Mouse (Mus musculus) forebrain, postnatal 0 days (tissue): Measurements from ENCODE around the gene Slc38a1. TPM values are rescaled to one million over a fixed set of nuclear protein-coding genes. Genes with fewer than 3 reads are reported as not detected.

Source experiments
- ATAC-seq: fragments of 200-750 bp; cut with Nextera tagmentation; 2 replicates; pipeline ENCODE4 v1.8.0; 2017; ENCODE audit warnings: mild to moderate bottlenecking, moderate library complexity
- DNase-seq: peaks from one replicate; pipeline ENCODE4 v3.0.0-alpha.2; 2015
- H3K27ac ChIP-seq: fragments of 300-500 bp; sonication (generic); 2 replicates; pipeline ENCODE4 v1.5.1; 2014; ENCODE audit warnings: low read depth, mild to moderate bottlenecking, antibody characterized with exemption, low read length, moderate library complexity, mixed read lengths
- H3K27me3 ChIP-seq: fragments of 300-500 bp; sonication (generic); 2 replicates; pipeline ENCODE4 v1.6.1; 2014; ENCODE audit warnings: mild to moderate bottlenecking, low read length, mixed read lengths; ENCODE audit not compliant: insufficient read depth
- H3K36me3 ChIP-seq: fragments of 300-500 bp; sonication (generic); 2 replicates; pipeline ENCODE4 v1.6.1; 2014; ENCODE audit warnings: mild to moderate bottlenecking, moderate library complexity; ENCODE audit not compliant: insufficient read depth
- H3K4me1 ChIP-seq: fragments of 300-500 bp; sonication (generic); 2 replicates; pipeline ENCODE4 v1.6.1; 2014; ENCODE audit warnings: antibody characterized with exemption; ENCODE audit not compliant: insufficient read depth
- H3K4me2 ChIP-seq: fragments of 300-500 bp; sonication (generic); 2 replicates; pipeline ENCODE4 v1.6.1; 2014; ENCODE audit warnings: low read depth, mild to moderate bottlenecking, moderate library complexity
- H3K4me3 ChIP-seq: fragments of 300-500 bp; sonication (generic); 2 replicates; pipeline ENCODE4 v1.5.1; 2014; ENCODE audit warnings: low read depth, low read length, mixed read lengths
- H3K9ac ChIP-seq: fragments of 300-500 bp; sonication (generic); 2 replicates; pipeline ENCODE4 v1.6.1; 2014; ENCODE audit warnings: mild to moderate bottlenecking
- H3K9me3 ChIP-seq: fragments of 300-500 bp; sonication (generic); 2 replicates; pipeline ENCODE4 v1.6.1; 2016; ENCODE audit warnings: low read length
- CTCF ChIP-seq: sonication (generic); IDR thresholded peaks from 2 replicates; pipeline ENCODE4 v1.5.1; 2016; ENCODE audit warnings: antibody characterized with exemption, control low read depth, low read depth
- WGBS: fragments of 180-500 bp; shearing (Covaris S2); extraction: QIAGEN DNeasy Blood & Tissue Kit; methylation state at CpG from one replicate; pipeline ENCODE4 v1.1.7; 2014; 5-methylcytosine and 5-hydroxymethylcytosine counted together
- polyA plus RNA-seq: library from polyadenylated mRNA; unstranded; fragments of >200 nt; fragmentation: Nextera tagmentation; extraction: Ambion mirVana; gene quantifications from 2 replicates; pipeline ENCODE4 v1.2.1, GENCODE M21; 2015
- total RNA-seq: library from RNA; depleted of rRNA; stranded (reverse); fragments of >200 nt; gene quantifications from 2 replicates; pipeline ENCODE4 v1.2.3, GENCODE M21; 2014

The Slc38a1 gene
- total and polyA plus RNA-seq, 2 experiments from 2014 or later = 73.3 to 90.2 TPM

DNA sequence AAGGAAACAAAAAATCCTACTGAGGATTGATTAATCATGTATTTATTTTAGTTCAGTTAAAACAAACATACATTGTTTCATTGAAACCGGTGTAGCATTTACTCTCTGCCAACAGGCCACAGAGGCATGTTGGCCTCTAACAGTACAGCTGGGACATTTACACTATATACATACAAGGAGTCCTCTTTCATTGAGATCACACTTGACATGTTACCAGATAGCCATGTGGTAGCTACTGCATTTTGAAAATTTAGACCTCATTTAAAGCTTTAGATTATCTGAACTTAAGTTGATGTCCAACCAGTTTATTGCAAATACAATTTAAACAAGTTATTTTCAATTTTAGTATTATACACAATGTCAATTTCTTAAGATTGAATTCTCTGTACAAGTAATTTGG, 44.7 kb upstream of the Slc38a1 start:
- no peak for TF ChIP-seq CTCF
- Histone ChIP-seq H3K27ac (no peak overlapping the region), H3K9me3 (no peaks in the 10 kb centered on the region), H3K36me3 (peaks cover 44% of the 10 kb centered on the region), H3K27me3 (no peaks in the 10 kb centered on the region), H3K9ac (no peak overlapping the region), H3K4me2 (no peak overlapping the region), H3K4me1 (no peaks in the 10 kb centered on the region), H3K4me3 (no peak overlapping the region)
- ATAC-seq (no peak), DNase-seq (no peak)
- WGBS = 58% methylated on average over 1 of the region's 1 CpGs

DNA sequence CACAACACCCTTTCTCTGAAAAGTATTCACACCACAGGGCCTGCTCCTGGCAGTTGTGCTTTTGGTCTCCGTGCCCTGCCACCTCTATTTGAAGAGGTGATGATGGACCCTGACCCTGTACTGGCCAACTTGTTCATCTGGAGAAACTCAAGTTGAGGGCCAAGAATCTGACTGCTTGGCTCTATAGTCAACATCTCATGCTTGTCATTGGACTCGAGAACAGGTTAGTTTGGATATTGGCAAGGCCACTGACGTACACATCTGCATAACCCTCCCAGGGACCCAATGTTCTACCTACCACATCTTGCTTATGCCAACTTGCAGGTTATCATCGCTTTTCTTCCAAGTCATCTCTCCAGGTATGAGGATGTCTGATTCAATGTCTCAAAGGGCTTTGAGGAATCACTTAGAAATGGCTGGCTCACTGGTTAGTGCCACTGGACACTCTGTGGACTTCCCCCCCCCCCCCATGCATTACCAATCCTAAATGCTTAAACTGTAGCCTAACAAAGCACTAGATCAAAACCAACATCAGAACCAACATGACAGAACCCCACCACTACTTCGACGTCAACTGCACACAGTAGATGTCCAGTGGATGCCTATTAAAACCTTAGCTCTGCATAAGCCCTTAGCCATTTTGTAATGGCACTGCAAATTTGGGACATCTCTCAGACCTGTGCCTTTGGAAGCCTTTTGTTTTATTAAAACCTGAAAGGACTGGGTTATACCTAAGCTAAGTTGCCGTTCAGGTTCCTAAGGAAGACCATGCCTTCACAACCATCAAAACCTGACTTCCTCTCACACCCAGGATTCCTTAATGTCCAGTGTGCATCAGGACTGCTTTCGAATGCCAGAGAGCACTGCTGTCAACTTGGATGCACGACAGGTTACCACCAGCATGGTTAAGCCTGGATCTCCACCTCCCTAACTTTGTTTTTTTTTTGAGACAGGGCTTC, 43.8 kb upstream of the Slc38a1 start:
- TF ChIP-seq CTCF = no peak
- ATAC-seq (no peak), DNase-seq (no peak)
- H3K9ac ChIP-seq = no peak overlapping the region
- no peaks in the 10 kb centered on the region for H3K9me3 ChIP-seq
- WGBS = 86% methylated on average over 9 of the region's 9 CpGs
- H3K4me1 ChIP-seq = no peaks in the 10 kb centered on the region
- H3K4me2 ChIP-seq = no peak overlapping the region
- H3K36me3 ChIP-seq = peaks cover 36% of the 10 kb centered on the region
- H3K27me3 ChIP-seq = no peaks in the 10 kb centered on the region
- no peak overlapping the region for H3K4me3 ChIP-seq
- no peak overlapping the region for H3K27ac ChIP-seq

DNA sequence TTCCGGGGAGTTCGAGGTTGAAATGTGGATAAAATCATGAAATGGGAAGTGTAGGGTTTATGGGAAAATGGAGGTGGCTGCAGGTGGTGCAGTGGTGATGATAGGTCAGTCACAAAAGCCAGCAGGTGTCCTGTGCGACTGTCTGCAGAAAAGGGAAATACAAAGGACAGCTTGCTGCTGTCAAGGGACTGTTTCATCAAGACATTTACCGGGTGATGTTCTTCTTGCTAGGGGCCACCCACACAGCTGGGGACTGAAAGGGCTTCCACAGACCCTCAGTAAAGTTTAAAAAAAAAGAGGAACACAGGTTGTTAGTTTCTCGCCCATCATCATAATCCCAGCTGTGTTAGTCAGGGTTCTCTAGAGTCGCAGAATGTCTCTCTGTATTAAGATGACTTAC, 42.6 kb upstream of the Slc38a1 start:
- no peaks in the 10 kb centered on the region for H3K27me3 ChIP-seq
- TF ChIP-seq CTCF = no peak
- ATAC-seq = no peak
- H3K27ac ChIP-seq = no peak overlapping the region
- no peaks in the 10 kb centered on the region for H3K4me1 ChIP-seq
- WGBS = 72% methylated on average over 6 of the region's 6 CpGs
- no peak overlapping the region for H3K4me2 ChIP-seq
- H3K9me3 ChIP-seq = no peaks in the 10 kb centered on the region
- no peak overlapping the region for H3K4me3 ChIP-seq
- H3K9ac ChIP-seq = no peak overlapping the region
- DNase-seq = no peak
- H3K36me3 ChIP-seq = peaks cover 23% of the 10 kb centered on the region

DNA sequence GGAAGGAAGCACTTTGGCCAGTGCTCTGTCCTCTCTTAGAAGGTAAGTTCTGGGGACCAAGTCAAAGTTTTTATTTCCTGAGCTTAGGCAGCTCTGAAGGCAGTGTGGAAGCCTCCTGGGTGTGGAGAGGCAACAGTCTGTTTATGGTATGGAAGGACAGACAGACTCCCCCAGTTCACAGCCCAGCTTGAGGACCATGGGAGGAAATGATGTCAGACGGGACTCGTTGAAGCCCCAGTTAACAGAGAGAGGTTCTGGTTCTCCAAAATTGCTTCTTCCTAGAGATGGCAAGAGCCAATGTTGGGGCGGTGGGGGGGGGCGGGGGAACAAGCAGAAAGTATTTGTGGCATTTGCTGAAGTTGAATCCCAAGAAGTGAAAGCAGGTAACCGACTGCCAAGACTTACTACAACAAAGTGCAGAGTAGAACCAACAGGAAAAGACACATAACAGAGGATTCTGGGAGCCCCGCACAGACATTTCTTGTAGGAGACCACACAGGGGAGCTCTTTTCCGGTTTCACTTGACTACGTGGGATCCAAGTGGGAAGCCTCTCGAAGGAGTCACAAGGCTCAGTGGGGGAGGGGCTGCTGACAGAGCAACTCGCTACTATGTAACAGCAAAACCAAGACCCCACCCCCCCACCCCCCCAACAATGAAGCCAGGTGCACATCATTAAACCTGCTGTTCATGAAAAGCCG, 41.6 kb upstream of the Slc38a1 start:
- DNase-seq (peak; percentile 64), ATAC-seq (peak; percentile 75)
- Histone ChIP-seq H3K4me3 (no peak overlapping the region), H3K27ac (no peak overlapping the region), H3K9me3 (no peaks in the 10 kb centered on the region), H3K4me1 (no peaks in the 10 kb centered on the region), H3K36me3 (peaks cover 17% of the 10 kb centered on the region), H3K4me2 (no peak overlapping the region), H3K9ac (no peak overlapping the region), H3K27me3 (no peaks in the 10 kb centered on the region)
- TF ChIP-seq CTCF = no peak; the same call in 1 of the 2 replicates
- WGBS = 46% methylated on average over 11 of the region's 11 CpGs

DNA sequence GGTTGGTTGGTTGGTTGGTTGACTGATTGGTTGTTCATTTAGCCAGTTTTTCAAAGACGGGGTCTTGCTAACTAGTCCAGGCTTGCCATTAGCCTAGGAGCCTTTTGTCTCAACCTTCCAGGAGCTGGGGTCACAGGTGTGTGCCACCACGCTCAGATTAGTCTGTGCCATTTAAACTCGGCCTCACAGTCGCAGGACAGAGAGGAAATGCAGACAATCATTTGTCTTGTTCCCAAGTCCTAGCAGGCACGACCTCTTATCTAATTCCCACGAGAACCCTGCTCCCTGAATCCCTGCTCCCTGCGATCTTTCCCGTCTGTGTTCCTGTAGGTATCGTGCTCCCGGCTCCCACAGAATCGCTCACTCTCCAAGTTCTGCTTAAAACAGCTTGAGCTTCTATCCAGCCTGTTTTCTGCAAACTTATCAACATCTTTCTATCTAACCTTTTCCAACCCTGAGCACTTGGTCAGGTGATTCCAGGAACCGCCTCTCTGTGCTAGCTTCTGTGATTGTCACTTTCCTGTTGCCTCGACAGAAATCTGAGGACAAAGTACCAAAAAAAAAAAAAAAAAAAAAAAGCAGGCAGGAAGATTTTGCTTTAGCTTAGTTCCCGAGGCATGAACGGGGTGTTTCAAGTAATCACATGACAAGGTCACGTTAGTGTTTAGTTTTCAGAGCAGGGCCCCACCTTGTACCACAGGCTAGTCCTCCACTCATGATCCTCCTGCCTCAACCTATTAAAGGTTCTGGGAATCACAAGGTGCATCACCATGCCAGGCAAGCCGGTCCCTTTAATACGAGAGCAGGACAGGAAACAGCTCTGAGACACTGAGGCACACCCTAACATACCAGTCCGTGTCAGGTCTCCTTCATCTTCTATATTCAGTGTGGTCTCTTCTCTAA, 36.4 kb upstream of the Slc38a1 start:
- no peaks in the 10 kb centered on the region for H3K4me1 ChIP-seq
- H3K4me2 ChIP-seq = no peak overlapping the region
- no peak overlapping the region for H3K4me3 ChIP-seq
- no peak for TF ChIP-seq CTCF
- H3K27ac ChIP-seq = no peak overlapping the region
- H3K9me3 ChIP-seq = no peaks in the 10 kb centered on the region
- 71% methylated on average over 19 of the region's 19 CpGs for WGBS
- ATAC-seq (no peak), DNase-seq (no peak)
- H3K9ac ChIP-seq = no peak overlapping the region
- no peaks in the 10 kb centered on the region for H3K27me3 ChIP-seq
- H3K36me3 ChIP-seq = no peaks in the 10 kb centered on the region

DNA sequence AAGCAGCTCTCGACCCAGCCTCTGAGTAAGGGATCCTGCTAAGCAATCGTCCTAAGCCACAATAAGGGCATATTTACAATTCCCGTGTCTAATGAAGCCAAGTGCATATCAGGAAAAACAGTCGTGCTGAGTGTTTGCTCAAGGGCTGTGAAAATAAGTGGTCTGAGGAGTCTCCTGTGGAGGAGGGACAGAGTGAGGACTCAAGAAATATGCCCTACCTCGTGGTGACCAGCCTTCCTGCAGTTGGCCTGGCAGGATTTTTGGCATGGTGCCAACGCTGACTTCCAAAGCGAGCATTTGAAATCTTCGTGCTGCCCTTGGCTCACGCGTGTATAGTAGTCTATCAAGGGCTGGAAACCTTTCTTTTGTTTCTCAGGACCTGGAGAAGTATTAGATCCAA, 33.8 kb upstream of the Slc38a1 start:
- Histone ChIP-seq H3K27ac (no peak overlapping the region), H3K27me3 (no peaks in the 10 kb centered on the region), H3K4me1 (no peaks in the 10 kb centered on the region), H3K9ac (no peak overlapping the region), H3K36me3 (no peaks in the 10 kb centered on the region), H3K4me2 (no peak overlapping the region), H3K4me3 (no peak overlapping the region), H3K9me3 (no peaks in the 10 kb centered on the region)
- no peak for TF ChIP-seq CTCF
- WGBS = 40% methylated on average over 10 of the region's 10 CpGs
- DNase-seq = no peak
- no peak for ATAC-seq
